Mouse (Mus musculus): ENCODE measurements around the gene Rbm12.

DNA sequence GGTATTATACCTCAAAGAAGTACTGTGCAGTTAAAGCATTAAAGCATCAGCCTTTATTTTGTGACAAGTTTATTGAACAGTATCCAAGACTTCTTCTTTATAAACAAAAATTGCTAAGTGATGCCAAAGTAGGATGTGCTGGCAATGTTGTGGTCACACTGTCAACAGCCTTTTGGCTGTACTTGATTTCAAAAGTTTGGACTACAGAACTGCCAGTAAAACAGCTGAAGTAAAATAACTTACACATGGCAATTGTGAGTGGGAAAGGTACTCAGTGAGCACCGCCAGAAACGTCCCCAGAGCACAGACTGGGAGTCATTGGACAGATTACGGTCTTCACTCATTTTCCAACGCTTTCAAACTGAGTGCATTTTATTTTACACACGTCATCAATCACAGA, 19.9 kb downstream of the Rbm12 start:
- TF ChIP-seq IRF4 (IDR thresholded peaks at IDR 0.05; ENCODE audit: low read depth, low read length): no peak
- TF ChIP-seq CTCF (conservative IDR thresholded peaks at IDR 0.05 in 1 of 2, IDR thresholded peaks at IDR 0.05 in 1 of 2; ENCODE audit: low read depth in 2 of 2, low read length in 2 of 2): no peak
- no peak for TF ChIP-seq ZKSCAN1 (IDR thresholded peaks at IDR 0.05; ENCODE audit: borderline replicate concordance, low read depth, low read length)
- TF ChIP-seq JUND (conservative IDR thresholded peaks at IDR 0.05; ENCODE audit: low read depth, low read length): no peak
- TF ChIP-seq MAFK (IDR thresholded peaks at IDR 0.05; ENCODE audit: insufficient replicate concordance, low read length): no peak

Data from CH12.LX (cell line).